Mouse (Mus musculus): ENCODE results near the gene Irf2. TPM values are rescaled to one million over a fixed set of nuclear protein-coding genes. Genes with fewer than 3 reads are reported as not detected.

Irf2 gene
- polyA plus RNA-seq, 1 experiment from 2014 or later: 29.0 TPM

DNA sequence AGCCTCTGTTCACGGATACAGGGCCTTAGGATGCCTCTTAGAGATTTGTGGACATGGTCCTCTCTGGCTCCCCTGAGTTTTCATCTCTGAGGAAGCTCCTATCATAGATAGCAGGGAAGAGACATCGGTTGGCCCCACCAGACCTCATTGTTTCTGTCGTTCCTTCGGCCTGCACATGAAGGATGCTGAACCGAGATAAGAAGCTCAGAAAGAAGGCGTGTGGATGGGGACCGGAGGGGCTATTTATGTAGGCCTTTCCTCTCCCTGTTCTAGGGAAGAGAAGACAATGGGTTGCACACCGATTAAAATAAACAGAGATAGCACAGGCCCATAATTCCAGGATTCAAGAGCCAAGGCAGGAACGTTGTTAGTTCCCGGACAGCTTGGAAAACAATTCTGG, 2.1 kb upstream of the Irf2 start:
- Histone ChIP-seq H3K27me3 (replicated peaks; ENCODE audit: control insufficient read depth, insufficient read depth, low read length) (no peaks in the 10 kb centered on the region), H3K9ac (ENCODE audit: low read depth, low read length) (no peak overlapping the region), H3K4me1 (ENCODE audit: control insufficient read depth, insufficient read depth, low read length) (peaks cover 15% of the 10 kb centered on the region), H3K27ac (ENCODE audit: low read length) (no peak overlapping the region), H3K4me2 (ENCODE audit: low read depth, low read length) (no peak overlapping the region), H3K4me3 (ENCODE audit: low read length) (no peak overlapping the region), H3K9me3 (ENCODE audit: control insufficient read depth, low read length) (no peaks in the 10 kb centered on the region), H3K36me3 (ENCODE audit: control insufficient read depth, insufficient read depth, low read length) (no peaks in the 10 kb centered on the region)
- 77% methylated on average over 10 of the region's 10 CpGs for WGBS
- no peak for ATAC-seq

DNA sequence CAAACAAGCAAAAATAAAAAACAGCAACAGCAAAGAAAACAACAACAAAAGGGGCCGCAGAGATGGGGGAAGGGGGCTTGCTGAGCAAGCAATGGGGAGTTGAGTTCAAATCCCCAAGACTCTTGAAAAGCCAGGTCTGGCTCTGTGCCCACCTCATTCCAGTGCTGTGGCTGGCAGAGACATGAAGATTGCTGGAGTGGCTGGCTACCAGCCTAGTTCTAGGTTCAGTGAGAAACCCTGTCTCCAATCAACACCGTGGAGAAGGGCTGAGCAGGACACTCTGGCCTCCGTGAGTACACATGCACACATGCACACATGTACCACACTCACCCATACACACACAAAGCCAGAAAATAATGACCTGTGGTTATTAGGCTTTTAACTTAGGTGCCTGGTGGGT, 1.6 kb upstream of the Irf2 start:
- Histone ChIP-seq H3K4me1 (ENCODE audit: control insufficient read depth, insufficient read depth, low read length) (peaks cover 20% of the 10 kb centered on the region), H3K4me3 (ENCODE audit: low read length) (0 out of 2 replicates have a peak overlapping the region, but pooled peaks have one; percentile 93)
- no peak for ATAC-seq

DNA sequence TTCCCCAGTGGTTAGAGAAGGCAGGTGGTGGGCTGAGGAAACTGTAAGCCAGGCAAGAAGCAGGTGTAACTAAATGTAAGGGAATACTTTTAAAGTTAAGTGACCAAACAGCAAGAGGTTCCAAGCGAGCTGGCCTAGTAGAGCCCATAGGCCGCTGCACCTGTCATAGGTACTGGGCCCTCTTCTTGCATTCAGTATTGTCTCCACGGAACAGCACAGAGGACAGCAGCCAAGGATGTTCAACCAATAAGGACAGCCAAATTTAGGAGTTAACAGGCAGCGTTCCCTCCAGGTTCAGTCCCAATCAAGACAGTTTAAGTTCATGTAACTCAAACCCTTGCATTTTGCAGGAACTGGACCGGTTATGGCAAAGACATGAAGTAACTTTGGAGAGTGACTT, 931 bp upstream of the Irf2 start:
- ATAC-seq: no peak
- H3K27ac ChIP-seq (ENCODE audit: low read length): peak overlapping the region; percentile 94; the same call in 1 of the 2 replicates
- H3K27me3 ChIP-seq (replicated peaks; ENCODE audit: control insufficient read depth, insufficient read depth, low read length): no peaks in the 10 kb centered on the region
- H3K4me3 ChIP-seq (ENCODE audit: low read length): peak overlapping the region; percentile 93
- no peaks in the 10 kb centered on the region for H3K36me3 ChIP-seq (ENCODE audit: control insufficient read depth, insufficient read depth, low read length)
- peaks cover 23% of the 10 kb centered on the region for H3K4me1 ChIP-seq (ENCODE audit: control insufficient read depth, insufficient read depth, low read length)
- peak overlapping the region; percentile 99 for H3K9ac ChIP-seq (ENCODE audit: low read depth, low read length)
- H3K9me3 ChIP-seq (ENCODE audit: control insufficient read depth, low read length): no peaks in the 10 kb centered on the region
- 40% methylated on average over 5 of the region's 5 CpGs for WGBS
- peak overlapping the region; percentile 63 for H3K4me2 ChIP-seq (ENCODE audit: low read depth, low read length)

More for the DNA sequence above, 1.6 kb upstream of the Irf2 start:
- Histone ChIP-seq H3K27me3 (replicated peaks; ENCODE audit: control insufficient read depth, insufficient read depth, low read length) (no peaks in the 10 kb centered on the region), H3K27ac (ENCODE audit: low read length) (no peak overlapping the region), H3K9ac (ENCODE audit: low read depth, low read length) (no peak overlapping the region), H3K9me3 (ENCODE audit: control insufficient read depth, low read length) (no peaks in the 10 kb centered on the region), H3K4me2 (ENCODE audit: low read depth, low read length) (peak overlapping the region; percentile 63), H3K36me3 (ENCODE audit: control insufficient read depth, insufficient read depth, low read length) (no peaks in the 10 kb centered on the region)
- WGBS: 72% methylated on average over 3 of the region's 3 CpGs

DNA sequence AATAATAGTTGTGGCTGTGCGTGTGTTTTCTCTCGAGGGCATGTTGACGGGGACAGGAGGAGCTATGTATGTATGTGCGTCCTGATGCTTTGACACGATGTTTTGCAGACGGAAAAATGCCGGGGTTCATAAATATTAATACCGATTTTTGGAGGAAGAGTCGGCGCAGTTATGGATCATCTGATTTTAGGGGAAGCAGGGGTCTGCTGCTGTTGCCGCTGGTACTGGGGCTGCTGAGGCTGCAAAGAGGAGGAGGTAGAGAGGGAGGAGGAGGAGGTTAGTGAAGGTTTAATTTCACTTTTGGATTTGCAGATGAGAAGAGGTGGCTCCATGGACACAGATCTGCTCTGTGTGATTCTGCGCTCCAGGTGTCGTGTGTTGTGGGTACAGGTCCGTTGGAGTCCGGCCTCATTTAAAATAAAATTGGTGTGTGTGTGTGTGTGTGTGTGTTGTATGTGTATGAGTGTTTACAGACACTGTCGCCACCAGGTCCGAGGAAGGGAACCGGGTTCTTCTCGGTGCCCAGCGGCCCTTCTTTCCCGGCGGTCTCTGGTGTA, 502 bp downstream of the Irf2 start:
- Histone ChIP-seq H3K4me2 (ENCODE audit: low read depth, low read length) (peak overlapping the region; percentile 77), H3K4me3 (ENCODE audit: low read length) (peak overlapping the region; percentile 93), H3K27ac (ENCODE audit: low read length) (peak overlapping the region; percentile 96), H3K36me3 (ENCODE audit: control insufficient read depth, insufficient read depth, low read length) (no peaks in the 10 kb centered on the region), H3K9me3 (ENCODE audit: control insufficient read depth, low read length) (no peaks in the 10 kb centered on the region), H3K27me3 (replicated peaks; ENCODE audit: control insufficient read depth, insufficient read depth, low read length) (no peaks in the 10 kb centered on the region), H3K9ac (ENCODE audit: low read depth, low read length) (peak overlapping the region; percentile 99), H3K4me1 (ENCODE audit: control insufficient read depth, insufficient read depth, low read length) (peaks cover 27% of the 10 kb centered on the region)
- ATAC-seq: no peak
- under 1% methylated on average over 22 of the region's 22 CpGs for WGBS

DNA sequence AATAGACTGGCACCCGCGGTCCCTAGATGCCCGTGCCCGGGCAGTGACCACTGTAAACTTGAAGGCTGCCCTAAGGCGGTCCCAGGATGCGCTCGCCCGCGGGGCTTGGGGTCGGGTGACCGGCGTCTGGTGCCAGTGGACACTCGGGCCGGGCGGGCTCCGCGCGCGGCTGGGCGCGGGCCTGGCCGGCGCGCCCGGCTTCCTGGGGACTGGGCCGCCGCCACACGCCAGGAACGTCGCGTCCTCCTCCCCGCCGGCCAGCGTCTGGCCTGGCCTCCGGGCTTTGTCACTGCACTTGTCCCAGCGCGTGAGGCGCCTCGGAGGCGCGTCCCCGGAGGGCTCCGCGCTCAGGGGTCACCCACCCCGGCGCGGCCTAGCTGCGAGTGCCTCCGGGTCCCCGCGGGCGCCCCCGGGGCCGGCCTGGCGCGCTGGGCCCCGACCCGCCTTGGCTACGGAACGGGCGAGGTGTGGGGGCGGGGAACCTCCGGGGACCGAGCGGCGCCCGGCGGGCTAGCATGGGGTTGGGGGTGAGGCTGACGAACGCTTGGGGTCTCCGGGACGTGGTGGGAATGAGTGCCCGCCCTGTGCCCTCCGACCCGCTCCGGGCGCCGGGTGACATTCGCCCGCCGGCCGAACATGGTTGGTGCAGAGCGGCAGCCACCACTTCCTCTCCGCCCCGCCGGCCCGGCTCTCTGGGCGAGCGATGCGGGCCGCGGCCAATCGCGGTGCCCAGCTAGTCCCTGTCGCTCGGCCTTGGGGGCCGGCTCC, 1.2 kb downstream of the Irf2 start:
- Histone ChIP-seq H3K9ac (ENCODE audit: low read depth, low read length) (peak overlapping the region; percentile 99), H3K4me1 (ENCODE audit: control insufficient read depth, insufficient read depth, low read length) (peaks cover 27% of the 10 kb centered on the region), H3K36me3 (ENCODE audit: control insufficient read depth, insufficient read depth, low read length) (no peaks in the 10 kb centered on the region), H3K9me3 (ENCODE audit: control insufficient read depth, low read length) (no peaks in the 10 kb centered on the region), H3K27me3 (replicated peaks; ENCODE audit: control insufficient read depth, insufficient read depth, low read length) (no peaks in the 10 kb centered on the region), H3K27ac (ENCODE audit: low read length) (peak overlapping the region; percentile 96), H3K4me2 (ENCODE audit: low read depth, low read length) (peak overlapping the region; percentile 77), H3K4me3 (ENCODE audit: low read length) (peak overlapping the region; percentile 93)
- under 1% methylated on average over 93 of the region's 97 CpGs for WGBS
- peak; percentile 65 for ATAC-seq

DNA sequence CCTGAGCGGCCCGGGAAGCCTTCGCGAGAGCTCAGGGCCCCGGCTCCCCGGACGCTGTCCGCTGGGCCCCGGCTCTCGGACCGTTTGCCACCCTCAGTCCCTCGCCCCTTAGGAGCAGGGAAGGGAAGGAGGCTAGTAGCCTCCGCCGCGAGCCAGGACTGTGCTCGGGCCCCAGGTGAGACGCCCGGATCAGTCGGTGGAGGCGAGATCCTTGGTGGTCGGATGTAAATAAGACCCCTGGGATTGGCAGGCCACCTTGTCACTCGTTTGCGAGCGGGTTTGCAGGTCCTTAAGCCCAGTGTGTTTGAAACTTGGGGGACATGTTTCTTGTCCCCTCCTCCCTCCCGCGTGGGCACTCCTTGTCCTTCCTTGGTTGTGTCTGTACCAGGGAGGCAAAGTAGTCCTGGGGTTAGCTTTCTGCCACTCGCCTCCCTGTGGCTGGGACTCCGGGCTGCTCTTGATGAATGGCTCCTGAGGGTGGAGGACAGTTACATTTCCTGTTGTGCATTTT, 1.8 kb downstream of the Irf2 start:
- Histone ChIP-seq H3K36me3 (ENCODE audit: control insufficient read depth, insufficient read depth, low read length) (no peaks in the 10 kb centered on the region), H3K9me3 (ENCODE audit: control insufficient read depth, low read length) (no peaks in the 10 kb centered on the region), H3K27ac (ENCODE audit: low read length) (peak overlapping the region; percentile 96), H3K4me1 (ENCODE audit: control insufficient read depth, insufficient read depth, low read length) (peaks cover 30% of the 10 kb centered on the region), H3K4me2 (ENCODE audit: low read depth, low read length) (peak overlapping the region; percentile 77), H3K27me3 (replicated peaks; ENCODE audit: control insufficient read depth, insufficient read depth, low read length) (no peaks in the 10 kb centered on the region), H3K9ac (ENCODE audit: low read depth, low read length) (peak overlapping the region; percentile 99), H3K4me3 (ENCODE audit: low read length) (peak overlapping the region; percentile 93)
- peak; percentile 12; the same call in 1 of the 2 replicates for ATAC-seq
- WGBS: under 1% methylated on average over 28 of the region's 28 CpGs

DNA sequence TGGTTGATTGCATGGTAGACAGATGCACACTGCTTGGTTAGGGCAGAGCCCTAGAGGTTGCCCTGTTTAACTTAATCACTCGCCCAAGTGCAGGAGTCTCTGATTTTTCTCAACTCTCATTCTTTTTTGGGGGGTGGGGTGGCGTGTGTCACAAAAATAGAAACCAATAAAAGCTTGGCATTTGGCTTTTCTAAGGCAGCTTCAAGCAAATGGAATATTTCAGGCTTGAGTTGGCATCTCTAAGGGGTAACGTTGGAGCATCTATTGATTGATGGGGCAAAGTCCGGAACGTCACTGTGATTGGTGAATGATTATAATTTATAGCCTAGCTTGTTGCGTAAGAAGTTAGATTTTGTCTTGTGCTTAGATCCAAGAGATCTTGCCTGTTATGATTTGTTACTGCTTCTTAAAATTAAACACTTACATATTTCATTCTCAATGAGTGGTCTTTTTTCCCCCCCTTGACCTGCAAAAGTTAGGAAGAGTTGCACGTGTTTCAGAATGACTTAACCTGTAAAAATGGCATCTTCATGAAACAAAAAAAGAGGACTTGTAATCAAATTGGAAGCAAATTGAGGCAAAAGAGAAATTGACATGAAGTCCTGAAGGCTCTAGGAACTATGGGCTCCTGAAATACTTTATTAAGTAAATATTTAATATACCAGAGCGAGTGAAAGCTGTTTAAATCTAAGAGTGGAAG, 2.6 kb downstream of the Irf2 start:
- H3K27ac ChIP-seq (ENCODE audit: low read length): peak overlapping the region; percentile 96
- peak overlapping the region; percentile 77 for H3K4me2 ChIP-seq (ENCODE audit: low read depth, low read length)
- peak overlapping the region; percentile 99 for H3K9ac ChIP-seq (ENCODE audit: low read depth, low read length)
- H3K4me1 ChIP-seq (ENCODE audit: control insufficient read depth, insufficient read depth, low read length): peaks cover 30% of the 10 kb centered on the region
- 26% methylated on average over 8 of the region's 8 CpGs for WGBS
- no peaks in the 10 kb centered on the region for H3K9me3 ChIP-seq (ENCODE audit: control insufficient read depth, low read length)
- no peaks in the 10 kb centered on the region for H3K27me3 ChIP-seq (replicated peaks; ENCODE audit: control insufficient read depth, insufficient read depth, low read length)
- H3K36me3 ChIP-seq (ENCODE audit: control insufficient read depth, insufficient read depth, low read length): no peaks in the 10 kb centered on the region
- peak overlapping the region; percentile 93 for H3K4me3 ChIP-seq (ENCODE audit: low read length)
- no peak for ATAC-seq

DNA sequence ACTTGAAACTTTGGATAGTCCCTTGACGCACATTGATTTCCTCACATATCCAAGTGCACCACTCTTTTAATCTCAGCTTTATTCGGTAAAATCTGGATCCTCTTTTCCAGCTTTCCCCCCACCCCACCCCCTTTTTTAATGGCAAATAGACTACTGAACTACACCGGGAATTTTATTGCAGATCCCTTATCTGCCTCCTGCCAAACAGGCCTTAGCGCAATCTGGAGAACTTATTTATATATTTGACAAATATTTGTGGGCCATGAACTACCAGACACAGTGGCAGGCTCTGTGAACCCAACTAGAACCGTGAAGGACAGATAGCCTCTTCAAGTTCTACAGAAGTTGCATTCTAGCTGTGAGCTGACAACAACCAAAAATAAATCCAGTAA, 3.2 kb downstream of the Irf2 start:
- 24% methylated on average over 5 of the region's 5 CpGs for WGBS
- peaks cover 30% of the 10 kb centered on the region for H3K4me1 ChIP-seq (ENCODE audit: control insufficient read depth, insufficient read depth, low read length)
- no peak for ATAC-seq
- H3K9ac ChIP-seq (ENCODE audit: low read depth, low read length): no peak overlapping the region
- peak overlapping the region; percentile 77 for H3K4me2 ChIP-seq (ENCODE audit: low read depth, low read length)
- H3K9me3 ChIP-seq (ENCODE audit: control insufficient read depth, low read length): no peaks in the 10 kb centered on the region
- no peaks in the 10 kb centered on the region for H3K36me3 ChIP-seq (ENCODE audit: control insufficient read depth, insufficient read depth, low read length)
- H3K27me3 ChIP-seq (replicated peaks; ENCODE audit: control insufficient read depth, insufficient read depth, low read length): no peaks in the 10 kb centered on the region
- H3K27ac ChIP-seq (ENCODE audit: low read length): peak overlapping the region; percentile 54
- peak overlapping the region; percentile 7; the same call in 1 of the 2 replicates for H3K4me3 ChIP-seq (ENCODE audit: low read length)

DNA sequence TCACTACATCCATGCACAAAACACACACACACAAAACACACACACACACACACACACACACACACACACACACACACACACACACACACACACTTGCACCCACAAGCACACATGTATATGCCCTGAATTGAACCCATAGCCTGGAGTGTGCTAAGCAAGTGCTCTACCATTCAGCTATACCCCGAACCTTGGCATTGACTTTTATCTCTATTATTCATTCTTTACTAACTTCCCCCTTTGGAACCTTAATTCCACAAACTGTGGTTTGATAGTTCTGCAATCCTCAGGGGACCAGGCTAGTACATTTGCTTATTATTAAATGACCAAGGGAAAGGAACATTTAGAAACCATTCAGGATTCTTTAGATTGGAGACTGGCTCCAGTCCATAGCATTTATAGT, 5.9 kb downstream of the Irf2 start:
- no peak for ATAC-seq
- Histone ChIP-seq H3K4me2 (ENCODE audit: low read depth, low read length) (no peak overlapping the region), H3K27me3 (replicated peaks; ENCODE audit: control insufficient read depth, insufficient read depth, low read length) (no peaks in the 10 kb centered on the region), H3K4me1 (ENCODE audit: control insufficient read depth, insufficient read depth, low read length) (peaks cover 23% of the 10 kb centered on the region), H3K27ac (ENCODE audit: low read length) (no peak overlapping the region), H3K4me3 (ENCODE audit: low read length) (no peak overlapping the region), H3K36me3 (ENCODE audit: control insufficient read depth, insufficient read depth, low read length) (no peaks in the 10 kb centered on the region), H3K9ac (ENCODE audit: low read depth, low read length) (no peak overlapping the region), H3K9me3 (ENCODE audit: control insufficient read depth, low read length) (no peaks in the 10 kb centered on the region)
- WGBS: 91% methylated on average over 1 of the region's 1 CpGs

All from intestine, embryonic 16.5 days (tissue).